Mouse (Mus musculus): Measurements from ENCODE around the gene Gm11437. TPM values are rescaled to one million over a fixed set of nuclear protein-coding genes. Genes with fewer than 3 reads are reported as not detected.

Gm11437 gene
- polyA plus RNA-seq, 1 experiment from 2014 or later = not detected

GRCm38 (mm10) chr11:84178571-84178970 lies 11.3 kb upstream of the Gm11437 start:
- ATAC-seq (ENCODE audit: insufficient number of reproducible peaks, low FRiP score, low TSS enrichment, low read depth) = no peak
- Histone ChIP-seq H3K36me3 (no peaks in the 10 kb centered on the region), H3K4me2 (peak overlapping the region; percentile 72), H3K4me1 (peaks cover 14% of the 10 kb centered on the region), H3K27ac (no peak overlapping the region), H3K9ac (no peak overlapping the region; the same call in 1 of the 2 replicates), H3K9me3 (no peaks in the 10 kb centered on the region), H3K27me3 (no peaks in the 10 kb centered on the region), H3K4me3 (peak overlapping the region; percentile 73; the same call in 1 of the 2 replicates)
- 42% methylated on average over 4 of the region's 4 CpGs for WGBS

- Histone ChIP-seq H3K4me3 (no peak overlapping the region), H3K27ac (no peak overlapping the region), H3K4me2 (no peak overlapping the region), H3K27me3 (no peaks in the 10 kb centered on the region), H3K4me1 (no peaks in the 10 kb centered on the region), H3K36me3 (no peaks in the 10 kb centered on the region), H3K9ac (no peak overlapping the region), H3K9me3 (no peaks in the 10 kb centered on the region)
- no peak for ATAC-seq (ENCODE audit: insufficient number of reproducible peaks, low FRiP score, low TSS enrichment, low read depth)
- 75% methylated on average over 11 of the region's 11 CpGs for WGBS
Observed at GRCm38 (mm10) chr11:84172539-84173435, 5.5 kb upstream of the Gm11437 start.

GRCm38 (mm10) chr11:84168701-84169288 lies 1.5 kb upstream of the Gm11437 start:
- no peak for ATAC-seq (ENCODE audit: insufficient number of reproducible peaks, low FRiP score, low TSS enrichment, low read depth)

GRCm38 (mm10) chr11:84164561-84164960 lies 2.7 kb downstream of the Gm11437 start:
- H3K27ac ChIP-seq = no peak overlapping the region
- no peaks in the 10 kb centered on the region for H3K36me3 ChIP-seq
- no peaks in the 10 kb centered on the region for H3K9me3 ChIP-seq
- no peaks in the 10 kb centered on the region for H3K4me1 ChIP-seq
- H3K27me3 ChIP-seq = no peaks in the 10 kb centered on the region
- H3K4me2 ChIP-seq = no peak overlapping the region
- H3K9ac ChIP-seq = no peak overlapping the region
- no peak overlapping the region for H3K4me3 ChIP-seq
- 63% methylated on average over 4 of the region's 4 CpGs for WGBS
- ATAC-seq (ENCODE audit: insufficient number of reproducible peaks, low FRiP score, low TSS enrichment, low read depth) = no peak

More at GRCm38 (mm10) chr11:84168701-84169288, 1.5 kb upstream of the Gm11437 start:
- Histone ChIP-seq H3K27ac (no peak overlapping the region), H3K36me3 (no peaks in the 10 kb centered on the region), H3K4me3 (no peak overlapping the region), H3K9ac (no peak overlapping the region), H3K4me2 (no peak overlapping the region), H3K4me1 (no peaks in the 10 kb centered on the region), H3K27me3 (no peaks in the 10 kb centered on the region), H3K9me3 (no peaks in the 10 kb centered on the region)
- WGBS = 26% methylated on average over 7 of the region's 7 CpGs

GRCm38 (mm10) chr11:84164123-84164522 lies 3.2 kb downstream of the Gm11437 start:
- Histone ChIP-seq H3K27ac (no peak overlapping the region), H3K9ac (no peak overlapping the region), H3K36me3 (no peaks in the 10 kb centered on the region), H3K4me2 (no peak overlapping the region), H3K4me3 (no peak overlapping the region), H3K9me3 (no peaks in the 10 kb centered on the region), H3K4me1 (no peaks in the 10 kb centered on the region), H3K27me3 (no peaks in the 10 kb centered on the region)
- no peak for ATAC-seq (ENCODE audit: insufficient number of reproducible peaks, low FRiP score, low TSS enrichment, low read depth)
- 80% methylated on average over 6 of the region's 6 CpGs for WGBS

GRCm38 (mm10) chr11:84156535-84157262 lies 10.6 kb downstream of the Gm11437 start:
- H3K9ac ChIP-seq = no peak overlapping the region
- no peak overlapping the region for H3K4me3 ChIP-seq
- H3K36me3 ChIP-seq = no peaks in the 10 kb centered on the region
- H3K4me2 ChIP-seq = no peak overlapping the region
- H3K4me1 ChIP-seq = no peaks in the 10 kb centered on the region
- no peaks in the 10 kb centered on the region for H3K27me3 ChIP-seq
- H3K27ac ChIP-seq = no peak overlapping the region
- no peaks in the 10 kb centered on the region for H3K9me3 ChIP-seq
- 85% methylated on average over 4 of the region's 4 CpGs for WGBS
- ATAC-seq (ENCODE audit: insufficient number of reproducible peaks, low FRiP score, low TSS enrichment, low read depth) = no peak

- 62% methylated on average over 2 of the region's 2 CpGs for WGBS
- no peak overlapping the region for H3K27ac ChIP-seq
- no peaks in the 10 kb centered on the region for H3K4me1 ChIP-seq
- no peaks in the 10 kb centered on the region for H3K36me3 ChIP-seq
- no peak overlapping the region for H3K4me2 ChIP-seq
- no peaks in the 10 kb centered on the region for H3K27me3 ChIP-seq
- H3K9ac ChIP-seq = no peak overlapping the region
- no peaks in the 10 kb centered on the region for H3K9me3 ChIP-seq
- no peak for ATAC-seq (ENCODE audit: insufficient number of reproducible peaks, low FRiP score, low TSS enrichment, low read depth)
- H3K4me3 ChIP-seq = no peak overlapping the region
Observed at GRCm38 (mm10) chr11:84150884-84151283, 16.4 kb downstream of the Gm11437 start.

- Histone ChIP-seq H3K9me3 (no peaks in the 10 kb centered on the region), H3K27me3 (no peaks in the 10 kb centered on the region), H3K36me3 (no peaks in the 10 kb centered on the region), H3K4me1 (no peaks in the 10 kb centered on the region), H3K4me3 (no peak overlapping the region), H3K4me2 (no peak overlapping the region), H3K27ac (no peak overlapping the region), H3K9ac (no peak overlapping the region)
- WGBS = 71% methylated on average over 3 of the region's 3 CpGs
- ATAC-seq (ENCODE audit: insufficient number of reproducible peaks, low FRiP score, low TSS enrichment, low read depth) = no peak
Observed at GRCm38 (mm10) chr11:84146081-84146480, 21.2 kb downstream of the Gm11437 start.

- Histone ChIP-seq H3K36me3 (no peaks in the 10 kb centered on the region), H3K4me1 (no peaks in the 10 kb centered on the region), H3K9ac (no peak overlapping the region), H3K27ac (no peak overlapping the region), H3K4me2 (no peak overlapping the region), H3K4me3 (no peak overlapping the region), H3K9me3 (no peaks in the 10 kb centered on the region), H3K27me3 (no peaks in the 10 kb centered on the region)
- ATAC-seq (ENCODE audit: insufficient number of reproducible peaks, low FRiP score, low TSS enrichment, low read depth) = no peak
- 73% methylated on average over 10 of the region's 10 CpGs for WGBS
Observed at GRCm38 (mm10) chr11:84145201-84145798, 22.0 kb downstream of the Gm11437 start.

- Histone ChIP-seq H3K4me1 (no peaks in the 10 kb centered on the region), H3K27me3 (no peaks in the 10 kb centered on the region), H3K36me3 (no peaks in the 10 kb centered on the region), H3K9me3 (no peaks in the 10 kb centered on the region), H3K4me3 (no peak overlapping the region), H3K4me2 (no peak overlapping the region), H3K27ac (no peak overlapping the region), H3K9ac (no peak overlapping the region)
- ATAC-seq (ENCODE audit: insufficient number of reproducible peaks, low FRiP score, low TSS enrichment, low read depth) = no peak
- WGBS = 56% methylated on average over 2 of the region's 2 CpGs
Observed at GRCm38 (mm10) chr11:84141752-84142151, 25.5 kb downstream of the Gm11437 start.

- no peaks in the 10 kb centered on the region for H3K36me3 ChIP-seq
- H3K4me3 ChIP-seq = no peak overlapping the region
- H3K4me2 ChIP-seq = no peak overlapping the region
- no peak for ATAC-seq (ENCODE audit: insufficient number of reproducible peaks, low FRiP score, low TSS enrichment, low read depth)
- no peaks in the 10 kb centered on the region for H3K4me1 ChIP-seq
- no peaks in the 10 kb centered on the region for H3K27me3 ChIP-seq
- no peak overlapping the region for H3K9ac ChIP-seq
- no peaks in the 10 kb centered on the region for H3K9me3 ChIP-seq
- no peak overlapping the region for H3K27ac ChIP-seq
- 71% methylated on average over 3 of the region's 3 CpGs for WGBS
Observed at GRCm38 (mm10) chr11:84136453-84136852, 30.8 kb downstream of the Gm11437 start.
